Mouse (Mus musculus): ENCODE measurements around the gene Ubb.

DNA sequence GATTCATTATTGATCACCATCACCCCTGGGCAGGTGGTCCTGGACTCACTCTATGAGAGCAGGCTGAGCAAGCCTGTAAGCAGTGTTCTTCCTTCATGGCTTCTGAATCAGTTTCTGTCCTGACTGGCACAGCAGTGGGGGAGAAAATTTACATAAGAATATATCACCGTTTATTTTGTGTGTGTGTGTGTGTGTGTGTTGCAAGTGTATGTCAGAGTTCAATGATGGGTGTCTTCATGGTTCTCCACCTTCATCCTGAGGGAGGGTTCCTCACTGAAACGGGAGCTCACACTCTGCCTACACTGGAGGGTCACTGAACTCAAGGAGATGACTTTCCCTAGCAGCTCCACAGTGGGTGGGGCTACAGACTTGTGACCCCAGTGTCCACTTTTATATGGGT, 10.0 kb upstream of the Ubb start:
- no peak for TF ChIP-seq POLR2A (IDR thresholded peaks at IDR 0.05; ENCODE audit: borderline replicate concordance, extremely low read depth, insufficient read depth, insufficient read length, poor library complexity, severe bottlenecking)
- no peak for TF ChIP-seq CTCF (IDR thresholded peaks at IDR 0.05; ENCODE audit: borderline replicate concordance, extremely low read depth, insufficient read depth, insufficient read length)

Data from brain, embryonic 14.5 days (tissue).